Mouse (Mus musculus): Measurements from ENCODE around the gene 4931422A03Rik.

- TF ChIP-seq USF1 (IDR thresholded peaks at IDR 0.05; ENCODE audit: low read depth) (no peak), MAX (IDR thresholded peaks at IDR 0.05; ENCODE audit: low read depth) (no peak), POLR2A (IDR thresholded peaks at IDR 0.05; ENCODE audit: insufficient read length, low read depth) (no peak), MYOD1 (IDR thresholded peaks at IDR 0.05; ENCODE audit: control insufficient read depth in 1 of 3, insufficient read length in 2 of 3, low read depth in 2 of 3) (no peak), REST (IDR thresholded peaks at IDR 0.05; ENCODE audit: insufficient read depth, insufficient read length) (no peak), POLR2AphosphoS2 (IDR thresholded peaks at IDR 0.05; ENCODE audit: insufficient read length, low read depth) (no peak), TCF12 (IDR thresholded peaks at IDR 0.05; ENCODE audit: insufficient read depth, poor library complexity, severe bottlenecking) (no peak), TCF3 (IDR thresholded peaks at IDR 0.05; ENCODE audit: insufficient read length, low read depth) (no peak)
These were observed 32.8 kb upstream of the 4931422A03Rik start for GRCm38 (mm10) chr2:104060996-104061395.

Measured in myocyte (in vitro differentiated cells).